Mouse (Mus musculus) midbrain, embryonic 11.5 days (tissue): ENCODE results near the gene Arap2. TPM values are rescaled to one million over a fixed set of nuclear protein-coding genes. Genes with fewer than 3 reads are reported as not detected.

Experiments
- ATAC-seq: fragments of 200-750 bp; cut with Nextera tagmentation; 2 replicates; pipeline ENCODE4 v1.8.0; 2017; ENCODE audit warnings: moderate TSS enrichment, moderate library complexity; ENCODE audit not compliant: low FRiP score
- DNase-seq: peaks from one replicate; pipeline ENCODE4 v3.0.0; 2015; ENCODE audit warnings: low spot score; ENCODE audit errors: missing footprints
- H3K27ac ChIP-seq: fragments of 300-500 bp; sonication (generic); 2 replicates; pipeline ENCODE4 v1.5.1; 2014; ENCODE audit warnings: low read depth, low read length
- H3K27me3 ChIP-seq: fragments of 300-500 bp; sonication (generic); 2 replicates; pipeline ENCODE4 v1.6.1; 2014; ENCODE audit warnings: mild to moderate bottlenecking, low read length, moderate library complexity, mixed read lengths; ENCODE audit not compliant: control insufficient read depth, insufficient read depth
- H3K36me3 ChIP-seq: fragments of 300-500 bp; sonication (generic); 2 replicates; pipeline ENCODE4 v1.6.1; 2014; ENCODE audit warnings: mild to moderate bottlenecking, low read length, moderate library complexity, mixed read lengths; ENCODE audit not compliant: control insufficient read depth, insufficient read depth
- H3K4me1 ChIP-seq: fragments of 300-500 bp; sonication (generic); 2 replicates; pipeline ENCODE4 v1.6.1; 2014; ENCODE audit warnings: low read length; ENCODE audit not compliant: control insufficient read depth, insufficient read depth
- H3K4me2 ChIP-seq: fragments of 300-500 bp; sonication (generic); 2 replicates; pipeline ENCODE4 v1.6.1; 2014; ENCODE audit warnings: mild to moderate bottlenecking, moderate library complexity
- H3K4me3 ChIP-seq: fragments of 300-500 bp; sonication (generic); 2 replicates; pipeline ENCODE4 v1.5.1; 2014; ENCODE audit warnings: low read depth, low read length
- H3K9ac ChIP-seq: fragments of 300-500 bp; sonication (generic); 2 replicates; pipeline ENCODE4 v1.6.1; 2014; ENCODE audit warnings: low read length
- H3K9me3 ChIP-seq: fragments of 300-500 bp; sonication (generic); 2 replicates; pipeline ENCODE4 v1.6.1; 2016; ENCODE audit warnings: low read length; ENCODE audit not compliant: control insufficient read depth
- WGBS: fragments of 180-500 bp; shearing (Covaris S2); extraction: QIAGEN DNeasy Blood & Tissue Kit; methylation state at CpG from one replicate; pipeline ENCODE4 v1.1.7; 2014; 5-methylcytosine and 5-hydroxymethylcytosine counted together
- polyA plus RNA-seq: library from polyadenylated mRNA; unstranded; fragments of >200 nt; fragmentation: Nextera tagmentation; extraction: Ambion mirVana; gene quantifications from 2 replicates; pipeline ENCODE4 v1.2.1, GENCODE M21; 2014

Arap2 gene
- polyA plus RNA-seq, 1 experiment from 2014 or later, result 1.2 TPM

DNA sequence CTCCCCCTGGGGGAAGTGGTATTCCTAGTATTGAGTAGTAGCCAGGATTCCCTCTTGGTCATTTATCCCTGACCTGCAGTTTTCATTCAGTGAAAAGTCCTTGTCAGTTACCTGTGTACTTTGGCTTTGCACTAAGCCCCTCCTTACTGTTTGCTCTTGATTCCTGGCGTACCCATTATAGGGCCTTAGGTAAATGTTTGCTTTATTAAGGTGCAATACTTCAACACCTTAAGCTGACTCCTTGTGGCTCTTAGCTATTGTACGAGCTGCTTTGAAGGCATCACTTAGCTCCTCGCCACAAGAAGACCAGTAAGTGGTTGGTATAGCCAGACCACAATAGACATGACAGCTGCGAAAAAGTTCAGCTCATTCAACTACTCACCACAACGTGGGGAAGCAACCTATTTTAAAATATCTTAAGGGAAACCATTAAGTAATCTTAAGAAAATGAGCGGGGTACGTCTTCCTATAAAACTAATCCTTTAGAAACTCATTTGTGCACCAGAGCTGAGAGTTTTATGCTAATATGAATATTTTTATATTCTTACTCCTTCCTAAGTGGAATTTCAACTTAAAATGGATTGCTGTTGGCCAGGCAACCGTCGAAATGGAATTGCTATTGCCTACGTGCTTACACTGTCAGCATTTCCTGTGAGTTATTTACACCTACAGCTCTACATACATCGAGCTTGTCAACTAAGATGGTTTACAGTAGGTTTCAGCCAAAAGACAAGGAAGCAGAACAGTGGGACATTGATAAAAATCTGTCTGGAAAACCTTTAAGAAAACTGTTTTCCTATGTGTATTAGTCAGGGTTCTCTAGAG, 6.0 kb upstream of the Arap2 start:
- ATAC-seq, result no peak
- Histone ChIP-seq H3K4me1 (no peaks in the 10 kb centered on the region), H3K36me3 (no peaks in the 10 kb centered on the region), H3K9me3 (no peaks in the 10 kb centered on the region), H3K27me3 (no peaks in the 10 kb centered on the region), H3K27ac (no peak overlapping the region), H3K4me3 (no peak overlapping the region), H3K9ac (no peak overlapping the region), H3K4me2 (no peak overlapping the region)
- 83% methylated on average over 11 of the region's 11 CpGs for WGBS
- no peak for DNase-seq

DNA sequence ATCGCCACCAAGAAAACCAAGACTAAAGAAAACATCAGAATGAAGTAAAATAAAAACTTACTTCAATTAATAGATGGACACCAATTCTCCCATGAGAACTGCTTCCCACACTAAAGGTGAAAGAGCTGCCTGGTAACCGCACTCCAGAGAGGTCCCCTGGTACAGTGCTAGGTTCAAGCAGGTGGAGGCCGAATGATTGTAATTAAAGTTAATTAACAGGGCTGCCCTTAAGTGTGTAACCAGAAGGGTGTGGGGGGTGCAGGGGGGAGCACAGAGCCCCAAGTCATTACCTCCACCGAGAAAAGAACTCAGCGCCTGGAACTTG, 538 bp downstream of the Arap2 start:
- Histone ChIP-seq H3K4me1 (peaks cover 2% of the 10 kb centered on the region; the same call in 1 of the 2 replicates), H3K9ac (peak overlapping the region; percentile 66), H3K27ac (no peak overlapping the region), H3K9me3 (no peaks in the 10 kb centered on the region), H3K27me3 (no peaks in the 10 kb centered on the region), H3K4me3 (peak overlapping the region; percentile 65), H3K36me3 (no peaks in the 10 kb centered on the region), H3K4me2 (peak overlapping the region; percentile 79)
- WGBS, result 19% methylated on average over 5 of the region's 5 CpGs
- ATAC-seq (peak; percentile 69; the same call in 1 of the 2 replicates), DNase-seq (no peak)

DNA sequence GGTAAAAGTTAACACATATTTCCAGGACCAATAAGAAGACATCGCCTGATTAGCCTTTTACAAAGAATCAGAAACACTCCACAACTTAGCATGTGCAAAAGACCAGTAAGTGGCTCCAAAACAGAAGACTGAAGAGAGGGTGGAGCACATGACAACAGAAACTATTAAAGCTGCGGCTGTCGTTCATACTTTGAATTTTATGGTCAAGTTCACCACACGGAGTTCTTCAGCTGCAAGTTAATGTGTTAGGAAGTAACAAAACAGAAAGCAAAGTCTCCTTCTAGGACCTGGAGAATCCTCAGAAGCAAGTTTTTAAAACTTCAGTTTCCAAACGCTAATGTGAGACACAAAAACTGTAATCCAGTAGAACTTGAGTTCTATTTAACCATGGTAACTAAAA, 1.8 kb downstream of the Arap2 start:
- Histone ChIP-seq H3K9ac (no peak overlapping the region), H3K4me1 (peaks cover 2% of the 10 kb centered on the region; the same call in 1 of the 2 replicates), H3K27me3 (no peaks in the 10 kb centered on the region), H3K4me3 (no peak overlapping the region), H3K9me3 (no peaks in the 10 kb centered on the region), H3K27ac (no peak overlapping the region), H3K4me2 (no peak overlapping the region), H3K36me3 (no peaks in the 10 kb centered on the region)
- WGBS, result 82% methylated on average over 5 of the region's 5 CpGs
- ATAC-seq (no peak), DNase-seq (no peak)

DNA sequence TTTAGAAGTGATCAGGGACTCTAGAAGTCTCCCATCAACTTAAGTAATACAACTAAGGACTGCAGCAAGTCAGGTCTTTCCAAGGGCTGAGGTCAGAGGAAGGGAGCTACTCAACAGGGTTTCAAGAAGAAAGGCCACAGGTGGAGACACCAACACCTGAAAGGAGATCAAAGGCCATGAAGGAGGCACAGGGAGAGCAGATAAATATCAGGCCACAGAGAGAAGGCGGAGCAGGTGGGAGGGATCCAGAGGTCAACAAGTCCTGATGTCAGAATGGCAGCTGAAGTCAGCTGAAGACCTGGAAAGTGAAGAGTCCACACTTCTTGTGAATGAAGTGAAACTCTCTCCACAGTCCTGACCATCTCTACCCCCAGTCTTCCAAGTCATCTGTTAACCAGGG, 2.9 kb downstream of the Arap2 start:
- no peak overlapping the region for H3K27ac ChIP-seq
- H3K4me3 ChIP-seq, result no peak overlapping the region
- H3K27me3 ChIP-seq, result no peaks in the 10 kb centered on the region
- DNase-seq, result no peak
- no peak overlapping the region for H3K9ac ChIP-seq
- no peak overlapping the region for H3K4me2 ChIP-seq
- ATAC-seq, result no peak
- 81% methylated on average over 1 of the region's 1 CpGs for WGBS
- H3K4me1 ChIP-seq, result peaks cover 2% of the 10 kb centered on the region; the same call in 1 of the 2 replicates
- H3K9me3 ChIP-seq, result no peaks in the 10 kb centered on the region
- H3K36me3 ChIP-seq, result no peaks in the 10 kb centered on the region

DNA sequence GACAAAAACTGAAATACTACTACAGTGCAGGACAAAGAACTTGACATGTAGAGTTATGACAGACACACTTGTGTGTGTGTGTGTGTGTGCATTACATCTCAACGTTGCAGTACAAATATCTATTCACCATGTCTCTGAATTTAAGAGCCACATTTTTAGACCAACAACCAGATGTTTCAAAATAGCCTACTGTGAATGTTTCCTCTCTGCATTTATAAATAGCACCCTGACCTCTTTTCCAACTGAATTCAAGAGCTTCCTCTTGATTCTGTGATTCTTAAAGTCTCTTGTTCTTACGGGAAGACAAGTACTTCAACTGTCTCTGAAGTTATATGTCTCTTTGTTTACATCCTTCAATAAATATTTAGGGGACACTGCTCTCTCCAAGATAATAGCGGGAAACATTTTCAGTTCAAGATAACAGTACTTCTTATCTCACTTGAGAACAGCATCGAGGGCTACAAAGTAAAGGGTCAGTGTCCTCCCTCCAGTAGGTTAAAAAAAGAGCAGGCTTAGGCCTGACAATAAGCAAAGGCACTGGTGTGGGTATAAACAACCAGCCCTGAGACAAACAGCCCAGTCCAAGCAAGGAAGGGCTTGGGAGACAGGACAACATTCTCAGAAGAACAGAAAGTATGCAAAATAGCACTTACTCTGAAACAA, 3.5 kb downstream of the Arap2 start:
- Histone ChIP-seq H3K4me2 (no peak overlapping the region), H3K27me3 (no peaks in the 10 kb centered on the region), H3K36me3 (no peaks in the 10 kb centered on the region), H3K4me3 (no peak overlapping the region), H3K27ac (no peak overlapping the region), H3K4me1 (peaks cover 2% of the 10 kb centered on the region; the same call in 1 of the 2 replicates), H3K9ac (no peak overlapping the region), H3K9me3 (no peaks in the 10 kb centered on the region)
- ATAC-seq (no peak), DNase-seq (no peak)
- 79% methylated on average over 4 of the region's 4 CpGs for WGBS

DNA sequence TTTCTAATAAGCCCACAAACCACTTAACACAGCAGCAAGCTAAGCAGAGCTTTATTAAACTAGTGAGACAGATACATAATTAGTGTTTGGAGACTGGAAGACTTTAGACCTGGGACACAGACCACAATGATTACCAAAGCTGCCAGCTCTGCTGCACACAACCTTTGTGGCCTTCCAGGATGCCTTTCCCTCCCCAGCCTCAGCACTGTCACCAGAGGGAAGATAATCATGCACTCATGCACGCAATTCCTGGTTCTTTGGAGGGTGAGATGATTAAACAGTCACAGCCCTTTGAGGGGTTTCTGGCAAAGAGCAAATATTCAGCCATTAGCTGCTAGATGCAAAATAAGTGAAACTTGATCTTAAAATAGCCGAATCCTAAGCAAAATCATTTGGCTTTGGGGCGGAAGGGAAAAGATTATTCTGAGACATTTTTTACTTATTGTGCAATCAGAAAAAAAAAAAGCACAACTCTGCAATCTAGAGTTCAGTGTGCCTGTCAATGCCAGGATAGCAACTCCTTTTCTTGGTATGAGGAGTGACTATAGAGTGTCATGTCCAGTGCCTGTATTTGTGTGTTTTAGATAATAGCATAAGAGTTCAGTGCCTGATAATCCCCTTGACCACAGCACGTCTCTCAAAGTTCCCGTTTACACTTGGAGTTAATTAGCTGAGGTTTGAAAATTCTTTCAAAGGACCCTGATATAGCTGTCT, 5.0 kb downstream of the Arap2 start:
- no peaks in the 10 kb centered on the region for H3K27me3 ChIP-seq
- H3K27ac ChIP-seq, result no peak overlapping the region
- WGBS, result 54% methylated on average over 5 of the region's 5 CpGs
- H3K4me1 ChIP-seq, result peaks cover 2% of the 10 kb centered on the region; the same call in 1 of the 2 replicates
- no peak overlapping the region for H3K4me2 ChIP-seq
- no peaks in the 10 kb centered on the region for H3K9me3 ChIP-seq
- no peaks in the 10 kb centered on the region for H3K36me3 ChIP-seq
- ATAC-seq (no peak), DNase-seq (no peak)
- H3K9ac ChIP-seq, result no peak overlapping the region
- no peak overlapping the region for H3K4me3 ChIP-seq

DNA sequence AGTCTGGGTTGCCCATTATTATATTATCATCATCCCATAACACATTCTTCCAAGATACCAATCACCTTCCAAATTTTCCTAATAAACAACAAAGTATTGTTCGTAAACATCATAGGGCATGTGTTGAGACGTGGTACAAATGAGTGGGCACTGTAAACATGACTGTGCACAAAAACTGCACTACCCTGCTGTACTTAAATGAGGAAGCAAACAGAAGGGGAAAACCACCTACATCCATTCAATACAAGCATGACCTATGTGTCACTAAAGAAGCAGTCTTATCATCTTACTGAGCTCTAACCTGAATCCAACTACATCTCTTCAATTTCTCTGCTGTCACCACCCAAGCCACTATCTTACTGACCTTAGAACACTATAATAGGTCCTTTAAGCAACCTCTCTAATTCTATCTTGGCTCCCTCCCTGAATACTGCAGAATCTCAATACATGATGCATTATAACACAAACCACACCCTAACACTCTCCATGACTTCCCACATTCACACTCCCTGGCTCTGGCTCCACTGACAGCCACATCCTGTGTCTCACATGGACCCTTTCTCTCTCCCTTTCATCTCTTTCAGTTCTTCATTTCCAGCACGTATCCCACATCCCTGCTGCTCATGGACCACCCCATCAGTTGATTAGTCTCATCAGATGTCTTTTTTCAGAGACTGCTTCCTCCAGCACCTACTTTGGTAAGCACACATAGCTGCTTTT, 10.0 kb downstream of the Arap2 start:
- DNase-seq (no peak), ATAC-seq (no peak)
- no peak overlapping the region for H3K4me3 ChIP-seq
- no peaks in the 10 kb centered on the region for H3K4me1 ChIP-seq
- H3K4me2 ChIP-seq, result no peak overlapping the region
- H3K27me3 ChIP-seq, result no peaks in the 10 kb centered on the region
- H3K9me3 ChIP-seq, result no peaks in the 10 kb centered on the region
- WGBS, result 84% methylated on average over 3 of the region's 3 CpGs
- no peak overlapping the region for H3K9ac ChIP-seq
- no peak overlapping the region for H3K27ac ChIP-seq
- no peaks in the 10 kb centered on the region for H3K36me3 ChIP-seq

DNA sequence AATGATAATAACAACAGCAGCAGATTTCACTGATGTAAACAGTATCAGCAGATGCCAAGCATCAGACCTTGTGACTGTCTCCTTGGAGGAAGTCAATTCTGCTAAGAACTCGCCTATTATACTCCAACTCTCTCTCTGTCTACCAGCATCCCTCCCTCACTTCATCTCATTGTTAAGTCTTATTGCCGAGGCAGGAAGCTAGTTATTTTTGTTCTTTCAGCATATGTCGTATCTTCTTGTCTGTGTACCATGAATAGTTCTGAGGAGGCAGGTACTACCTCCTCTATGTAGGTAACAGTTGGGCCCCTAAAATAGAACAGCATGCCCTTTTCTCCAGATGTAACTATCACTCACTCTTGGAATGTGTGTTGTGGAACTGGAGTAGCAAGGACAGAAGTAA, 13.0 kb downstream of the Arap2 start:
- Histone ChIP-seq H3K36me3 (no peaks in the 10 kb centered on the region), H3K9ac (no peak overlapping the region), H3K4me3 (no peak overlapping the region), H3K27me3 (no peaks in the 10 kb centered on the region), H3K4me2 (no peak overlapping the region), H3K9me3 (no peaks in the 10 kb centered on the region), H3K4me1 (no peaks in the 10 kb centered on the region), H3K27ac (no peak overlapping the region)
- WGBS, result 77% methylated on average over 3 of the region's 3 CpGs
- ATAC-seq, result no peak
- DNase-seq, result no peak
